Mouse (Mus musculus) forebrain, embryonic 14.5 days (tissue): ENCODE results near the gene Ankrd42. TPM values are rescaled to one million over a fixed set of nuclear protein-coding genes. Genes with fewer than 3 reads are reported as not detected.

ENCODE experiments used
- ATAC-seq: fragments of 200-750 bp; cut with Nextera tagmentation; 2 replicates; pipeline ENCODE4 v1.8.0; 2017; ENCODE audit warnings: mild to moderate bottlenecking, moderate library complexity
- DNase-seq: peaks from one replicate; pipeline ENCODE4 v3.0.0-alpha.2; 2015; ENCODE audit warnings: low spot score
- H3K27ac ChIP-seq: fragments of 300-500 bp; sonication (generic); 2 replicates; pipeline ENCODE4 v1.5.1; 2014; ENCODE audit warnings: low read depth, mild to moderate bottlenecking, control low read depth, low read length, moderate library complexity
- H3K27me3 ChIP-seq: fragments of 300-500 bp; sonication (generic); replicated peaks from 2 replicates; pipeline ENCODE4 v1.6.1; 2014; ENCODE audit warnings: low read length, control low read depth, mixed read lengths; ENCODE audit not compliant: control insufficient read depth, insufficient read depth
- H3K36me3 ChIP-seq: fragments of 300-500 bp; sonication (generic); 2 replicates; pipeline ENCODE4 v1.6.1; 2014; ENCODE audit warnings: low read length, control low read depth; ENCODE audit not compliant: control insufficient read depth, insufficient read depth
- H3K4me1 ChIP-seq: fragments of 300-500 bp; sonication (generic); 2 replicates; pipeline ENCODE4 v1.6.1; 2014; ENCODE audit warnings: antibody characterized with exemption, low read length, control low read depth; ENCODE audit not compliant: control insufficient read depth, insufficient read depth
- H3K4me2 ChIP-seq: fragments of 300-500 bp; sonication (generic); 2 replicates; pipeline ENCODE4 v1.6.1; 2014; ENCODE audit warnings: mild to moderate bottlenecking, control low read depth, low read length
- H3K4me3 ChIP-seq: fragments of 300-500 bp; sonication (generic); 2 replicates; pipeline ENCODE4 v1.5.1; 2014; ENCODE audit warnings: low read depth, low read length, control low read depth
- H3K9ac ChIP-seq: fragments of 300-500 bp; sonication (generic); 2 replicates; pipeline ENCODE4 v1.6.1; 2014; ENCODE audit warnings: mild to moderate bottlenecking, low read length, control low read depth, moderate library complexity
- H3K9me3 ChIP-seq: fragments of 300-500 bp; sonication (generic); replicated peaks from 2 replicates; pipeline ENCODE4 v1.6.1; 2016; ENCODE audit warnings: low read length, control low read depth, mixed read lengths; ENCODE audit not compliant: control insufficient read depth
- WGBS: fragments of 180-500 bp; shearing (Covaris S2); extraction: QIAGEN DNeasy Blood & Tissue Kit; methylation state at CpG from one replicate; pipeline ENCODE4 v1.1.7; 2014; 5-methylcytosine and 5-hydroxymethylcytosine counted together
- polyA plus RNA-seq: library from polyadenylated mRNA; unstranded; fragments of >200 nt; fragmentation: Nextera tagmentation; extraction: Ambion mirVana; gene quantifications from 2 replicates; pipeline ENCODE4 v1.2.1, GENCODE M21; 2014

The Ankrd42 gene
- polyA plus RNA-seq, 1 experiment from 2014 or later = 10.2 TPM

GRCm38 (mm10) chr7:92653329-92653728, 16.4 kb upstream of the Ankrd42 start:
- Histone ChIP-seq H3K27me3 (no peaks in the 10 kb centered on the region), H3K9me3 (no peaks in the 10 kb centered on the region; the same call in 1 of the 2 replicates), H3K36me3 (peaks cover 45% of the 10 kb centered on the region), H3K4me2 (no peak overlapping the region), H3K4me1 (no peaks in the 10 kb centered on the region), H3K4me3 (no peak overlapping the region), H3K9ac (no peak overlapping the region), H3K27ac (no peak overlapping the region)
- ATAC-seq (no peak), DNase-seq (no peak)
- 93% methylated on average over 1 of the region's 1 CpGs for WGBS

DNA sequence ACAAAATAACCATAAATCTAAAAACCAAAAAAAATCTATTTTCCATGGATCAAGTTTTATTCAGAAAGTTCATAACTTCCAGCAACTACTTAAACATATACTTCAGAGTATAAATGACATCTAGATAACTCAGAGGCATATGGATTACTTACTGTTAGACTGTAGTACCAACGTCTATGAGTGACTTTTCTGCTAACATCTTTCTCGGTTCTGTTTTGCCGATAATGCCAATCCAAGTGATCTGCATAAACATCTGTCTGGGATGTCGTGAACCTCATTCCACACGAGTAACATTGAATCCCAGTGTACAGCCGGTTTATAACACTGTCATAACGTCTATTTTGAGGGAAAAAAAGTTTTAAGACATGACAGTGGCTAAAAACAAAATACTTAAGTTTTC, 10.8 kb upstream of the Ankrd42 start:
- Histone ChIP-seq H3K4me2 (no peak overlapping the region), H3K27ac (no peak overlapping the region), H3K27me3 (no peaks in the 10 kb centered on the region), H3K9me3 (no peaks in the 10 kb centered on the region), H3K36me3 (peaks cover 39% of the 10 kb centered on the region), H3K4me1 (no peaks in the 10 kb centered on the region), H3K4me3 (no peak overlapping the region), H3K9ac (no peak overlapping the region)
- 91% methylated on average over 7 of the region's 7 CpGs for WGBS
- ATAC-seq (no peak), DNase-seq (no peak)

DNA sequence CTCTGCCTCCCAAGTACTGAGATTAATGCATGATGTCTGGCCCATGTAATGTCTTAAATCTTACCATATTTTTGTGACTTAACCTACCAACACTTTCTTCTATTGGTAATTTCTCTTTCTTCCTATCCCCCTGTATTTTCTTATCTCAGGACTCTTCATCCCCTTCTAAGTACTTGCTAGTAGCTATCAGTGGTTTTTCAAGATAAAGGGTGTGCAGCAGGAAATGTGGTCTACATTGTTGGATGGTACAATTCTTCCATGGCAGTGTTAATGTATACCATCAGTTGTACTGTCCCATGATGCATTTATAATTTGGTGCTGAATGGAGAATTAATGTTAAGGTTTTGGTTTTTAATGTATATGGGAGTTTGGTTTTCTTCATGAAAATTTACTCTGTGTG, 5.4 kb upstream of the Ankrd42 start:
- no peak overlapping the region for H3K9ac ChIP-seq
- DNase-seq = no peak
- H3K4me2 ChIP-seq = no peak overlapping the region
- H3K4me1 ChIP-seq = peaks cover 5% of the 10 kb centered on the region; the same call in 1 of the 2 replicates
- peaks cover 43% of the 10 kb centered on the region for H3K36me3 ChIP-seq
- no peak for ATAC-seq
- H3K9me3 ChIP-seq = no peaks in the 10 kb centered on the region
- H3K27ac ChIP-seq = no peak overlapping the region
- H3K4me3 ChIP-seq = no peak overlapping the region
- H3K27me3 ChIP-seq = no peaks in the 10 kb centered on the region

DNA sequence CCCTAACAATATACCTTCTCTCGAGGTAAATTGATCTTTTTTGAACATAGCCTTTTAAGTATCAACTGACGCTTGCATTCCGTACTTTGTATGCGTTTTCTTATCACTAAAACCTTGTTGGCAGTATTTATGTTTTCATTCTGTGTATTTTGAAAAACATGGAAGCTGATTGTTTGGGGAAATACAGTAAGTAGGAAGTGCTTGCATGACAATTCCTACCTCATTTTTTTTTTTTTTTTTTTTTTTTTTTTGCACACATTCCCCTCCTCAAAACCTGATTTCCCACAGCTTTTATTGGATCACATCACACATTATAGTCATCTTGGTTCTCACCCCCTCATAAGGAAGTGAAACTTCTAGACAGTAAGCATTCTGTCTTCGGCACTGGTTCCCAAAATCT, 1.1 kb upstream of the Ankrd42 start:
- peaks cover 12% of the 10 kb centered on the region for H3K4me1 ChIP-seq
- no peaks in the 10 kb centered on the region for H3K27me3 ChIP-seq
- DNase-seq (no peak), ATAC-seq (no peak)
- peak overlapping the region; percentile 76 for H3K4me3 ChIP-seq
- no peaks in the 10 kb centered on the region for H3K9me3 ChIP-seq
- H3K27ac ChIP-seq = no peak overlapping the region
- H3K4me2 ChIP-seq = peak overlapping the region; percentile 97
- H3K36me3 ChIP-seq = peaks cover 22% of the 10 kb centered on the region
- WGBS = 92% methylated on average over 5 of the region's 5 CpGs
- peak overlapping the region; percentile 77 for H3K9ac ChIP-seq

GRCm38 (mm10) chr7:92636295-92637011, 489 bp downstream of the Ankrd42 start:
- peak; percentile 73 for ATAC-seq
- Histone ChIP-seq H3K9me3 (no peaks in the 10 kb centered on the region), H3K36me3 (peaks cover 15% of the 10 kb centered on the region), H3K4me2 (peak overlapping the region; percentile 97), H3K4me3 (peak overlapping the region; percentile 76), H3K4me1 (peaks cover 12% of the 10 kb centered on the region), H3K27me3 (no peaks in the 10 kb centered on the region), H3K27ac (no peak overlapping the region), H3K9ac (peak overlapping the region; percentile 77)
- WGBS = under 1% methylated on average over 48 of the region's 49 CpGs
- no peak for DNase-seq

GRCm38 (mm10) chr7:92630167-92630566, 6.8 kb downstream of the Ankrd42 start:
- DNase-seq (peak; percentile 45), ATAC-seq (no peak)
- no peaks in the 10 kb centered on the region for H3K36me3 ChIP-seq
- 49% methylated on average over 2 of the region's 2 CpGs for WGBS
- H3K4me1 ChIP-seq = no peaks in the 10 kb centered on the region
- H3K9me3 ChIP-seq = no peaks in the 10 kb centered on the region
- H3K27me3 ChIP-seq = no peaks in the 10 kb centered on the region
- H3K9ac ChIP-seq = no peak overlapping the region
- H3K27ac ChIP-seq = no peak overlapping the region
- no peak overlapping the region for H3K4me3 ChIP-seq
- H3K4me2 ChIP-seq = no peak overlapping the region

GRCm38 (mm10) chr7:92624488-92624887, 12.5 kb downstream of the Ankrd42 start:
- 0 out of 2 replicates have a peak, but pooled peaks cover 3% of the 10 kb centered on the region for H3K36me3 ChIP-seq
- H3K4me1 ChIP-seq = no peaks in the 10 kb centered on the region
- no peak for ATAC-seq
- DNase-seq = no peak
- no peak overlapping the region for H3K9ac ChIP-seq
- no peak overlapping the region for H3K4me3 ChIP-seq
- no peak overlapping the region for H3K4me2 ChIP-seq
- no peaks in the 10 kb centered on the region for H3K27me3 ChIP-seq
- no peaks in the 10 kb centered on the region for H3K9me3 ChIP-seq
- no peak overlapping the region for H3K27ac ChIP-seq
- 60% methylated on average over 2 of the region's 2 CpGs for WGBS

GRCm38 (mm10) chr7:92610830-92611229, 26.1 kb downstream of the Ankrd42 start:
- ATAC-seq (no peak), DNase-seq (peak; percentile 29)
- H3K4me3 ChIP-seq = no peak overlapping the region
- no peaks in the 10 kb centered on the region for H3K4me1 ChIP-seq
- WGBS = 32% methylated on average over 7 of the region's 7 CpGs
- no peaks in the 10 kb centered on the region for H3K9me3 ChIP-seq
- no peaks in the 10 kb centered on the region for H3K36me3 ChIP-seq
- no peak overlapping the region for H3K9ac ChIP-seq
- H3K4me2 ChIP-seq = no peak overlapping the region
- no peaks in the 10 kb centered on the region for H3K27me3 ChIP-seq
- no peak overlapping the region for H3K27ac ChIP-seq

GRCm38 (mm10) chr7:92604961-92605360, 32.0 kb downstream of the Ankrd42 start:
- Histone ChIP-seq H3K27ac (no peak overlapping the region), H3K27me3 (no peaks in the 10 kb centered on the region), H3K9me3 (no peaks in the 10 kb centered on the region), H3K36me3 (peaks cover 4% of the 10 kb centered on the region; the same call in 1 of the 2 replicates), H3K4me3 (no peak overlapping the region), H3K4me2 (no peak overlapping the region), H3K4me1 (no peaks in the 10 kb centered on the region), H3K9ac (no peak overlapping the region)
- ATAC-seq = no peak
- no peak for DNase-seq
- WGBS = 91% methylated on average over 7 of the region's 7 CpGs
